Mouse (Mus musculus): ENCODE measurements around the gene Zbtb20. TPM values are rescaled to one million over a fixed set of nuclear protein-coding genes. Genes with fewer than 3 reads are reported as not detected.

Gene Zbtb20
- 25.2 and 31.3 TPM in 2 replicates for total RNA-seq (2014; rRNA removed)
- polyA plus RNA-seq (2015; fragmentation: Nextera tagmentation; extraction: Ambion mirVana), result 29.4 and 38.0 TPM in 2 replicates

GRCm38 (mm10) chr16:42875852-42875980, at the start of gene Zbtb20:
Gene Zbtb20, plus strand, starts transcription at chr16:42875881.
- peak within 1 kb of the TSS; percentile 96 for H3K27ac ChIP-seq (ENCODE audit: low read depth, low read length)
- no peak for TF ChIP-seq CTCF (IDR thresholded peaks at IDR 0.05)
- no peaks in the 10 kb centered on the region for H3K36me3 ChIP-seq (ENCODE audit: insufficient read depth, low read length)

DNA sequence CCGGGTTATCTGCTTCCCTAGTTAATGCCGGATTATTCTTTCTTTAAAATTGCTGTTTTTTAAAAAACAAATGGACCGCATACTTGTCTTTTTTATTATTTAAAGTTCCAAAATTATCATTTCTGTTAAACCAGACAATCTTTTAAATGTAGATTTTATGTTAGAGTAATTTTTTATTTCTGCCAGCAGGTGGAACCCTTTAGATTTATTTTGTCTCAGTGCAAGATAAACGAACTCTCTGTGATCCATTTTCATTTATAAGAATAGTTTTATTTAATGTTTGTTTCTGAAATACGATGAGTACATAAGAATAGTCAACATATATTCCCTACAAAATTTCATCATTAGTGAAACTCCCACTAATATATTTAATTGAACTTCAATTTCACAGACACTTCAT, 39.7 kb upstream of the Zbtb20 start:
- H3K9me3 ChIP-seq (ENCODE audit: low read length), result no peaks in the 10 kb centered on the region
- WGBS, result 58% methylated on average over 5 of the region's 5 CpGs
- peak; percentile 65 for TF ChIP-seq CTCF (IDR thresholded peaks at IDR 0.05)
- H3K4me2 ChIP-seq (ENCODE audit: low read depth, low read length, poor library complexity, severe bottlenecking), result no peak overlapping the region
- peak; percentile 30 for DNase-seq (ENCODE audit: low spot score)
- no peaks in the 10 kb centered on the region for H3K4me1 ChIP-seq (ENCODE audit: insufficient read depth, low read length)
- no peaks in the 10 kb centered on the region for H3K27me3 ChIP-seq (ENCODE audit: insufficient read depth, low read length)
- no peaks in the 10 kb centered on the region for H3K36me3 ChIP-seq (ENCODE audit: insufficient read depth, low read length)
- no peak overlapping the region for H3K9ac ChIP-seq (replicated peaks; ENCODE audit: low read length, poor library complexity, severe bottlenecking)
- ATAC-seq (ENCODE audit: low FRiP score), result no peak
- H3K4me3 ChIP-seq (ENCODE audit: low read depth, low read length), result no peak overlapping the region
- no peak overlapping the region for H3K27ac ChIP-seq (ENCODE audit: low read depth, low read length)

More at GRCm38 (mm10) chr16:42875852-42875980, at the start of gene Zbtb20:
- Histone ChIP-seq H3K4me3 (ENCODE audit: low read depth, low read length) (peak within 1 kb of the TSS; percentile 90), H3K4me2 (ENCODE audit: low read depth, low read length, poor library complexity, severe bottlenecking) (peak within 1 kb of the TSS; percentile 79), H3K27me3 (ENCODE audit: insufficient read depth, low read length) (no peaks in the 10 kb centered on the region), H3K9ac (replicated peaks; ENCODE audit: low read length, poor library complexity, severe bottlenecking) (peak within 1 kb of the TSS; percentile 78), H3K9me3 (ENCODE audit: low read length) (no peaks in the 10 kb centered on the region), H3K4me1 (ENCODE audit: insufficient read depth, low read length) (no peaks in the 10 kb centered on the region)
- 0% methylated on average over 4 of the region's 8 CpGs for whole genome bisulfite sequencing
- DNase-seq (ENCODE audit: low spot score), result no peak
- no peak for ATAC-seq (ENCODE audit: low FRiP score)

DNA sequence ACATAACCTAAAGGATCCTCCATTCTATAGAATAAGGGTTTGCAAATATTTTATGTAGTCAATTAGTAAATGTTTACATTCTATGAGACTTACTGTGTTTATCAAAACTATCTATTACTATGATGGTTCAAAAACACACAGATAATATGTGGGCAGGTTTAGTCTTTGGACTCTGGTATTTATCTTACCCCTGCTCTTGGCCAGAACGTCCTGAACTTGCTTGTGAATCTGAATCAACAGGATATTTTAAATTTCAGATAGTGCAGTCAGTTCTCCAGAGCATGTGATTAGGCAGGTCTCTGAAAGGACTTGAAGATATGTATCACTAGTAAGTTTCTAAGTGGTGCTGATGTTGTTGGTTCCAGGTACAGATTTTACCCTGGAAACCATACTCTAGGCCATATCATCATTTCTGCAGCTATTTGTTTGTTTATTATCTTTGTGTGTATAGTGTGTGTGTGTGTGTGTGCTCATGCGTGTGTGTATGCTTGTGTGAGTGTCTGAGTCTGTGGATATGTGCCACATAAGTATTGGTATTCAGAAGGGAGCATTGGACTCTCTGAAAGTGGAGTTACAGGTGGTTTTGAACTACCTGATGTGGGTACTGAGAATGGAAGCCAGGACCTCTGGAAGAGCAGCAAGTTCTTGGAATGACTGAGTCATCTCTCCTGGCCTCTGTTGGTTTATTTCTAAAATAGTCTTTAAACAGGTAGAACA, 39.1 kb upstream of the Zbtb20 start:
- no peak for TF ChIP-seq CTCF (IDR thresholded peaks at IDR 0.05)
- ATAC-seq (ENCODE audit: low FRiP score) (no peak), DNase-seq (ENCODE audit: low spot score) (no peak)
- Histone ChIP-seq H3K4me3 (ENCODE audit: low read depth, low read length) (no peak overlapping the region), H3K36me3 (ENCODE audit: insufficient read depth, low read length) (no peaks in the 10 kb centered on the region), H3K9me3 (ENCODE audit: low read length) (no peaks in the 10 kb centered on the region), H3K27me3 (ENCODE audit: insufficient read depth, low read length) (no peaks in the 10 kb centered on the region), H3K9ac (replicated peaks; ENCODE audit: low read length, poor library complexity, severe bottlenecking) (no peak overlapping the region), H3K4me1 (ENCODE audit: insufficient read depth, low read length) (no peaks in the 10 kb centered on the region), H3K4me2 (ENCODE audit: low read depth, low read length, poor library complexity, severe bottlenecking) (no peak overlapping the region), H3K27ac (ENCODE audit: low read depth, low read length) (no peak overlapping the region)
- 64% methylated on average over 2 of the region's 2 CpGs for WGBS

- WGBS, result 92% methylated on average over 4 of the region's 4 CpGs
- ATAC-seq (ENCODE audit: low FRiP score) (no peak), DNase-seq (ENCODE audit: low spot score) (no peak)
- TF ChIP-seq CTCF (IDR thresholded peaks at IDR 0.05), result no peak
- no peak overlapping the region for H3K9ac ChIP-seq (replicated peaks; ENCODE audit: low read length, poor library complexity, severe bottlenecking)
- H3K4me1 ChIP-seq (ENCODE audit: insufficient read depth, low read length), result no peaks in the 10 kb centered on the region
- no peak overlapping the region for H3K4me2 ChIP-seq (ENCODE audit: low read depth, low read length, poor library complexity, severe bottlenecking)
- H3K36me3 ChIP-seq (ENCODE audit: insufficient read depth, low read length), result no peaks in the 10 kb centered on the region
- H3K4me3 ChIP-seq (ENCODE audit: low read depth, low read length), result no peak overlapping the region
- H3K27ac ChIP-seq (ENCODE audit: low read depth, low read length), result no peak overlapping the region
- no peaks in the 10 kb centered on the region for H3K27me3 ChIP-seq (ENCODE audit: insufficient read depth, low read length)
- H3K9me3 ChIP-seq (ENCODE audit: low read length), result no peaks in the 10 kb centered on the region
These were observed 37.5 kb upstream of the Zbtb20 start for GRCm38 (mm10) chr16:42838226-42838625.

GRCm38 (mm10) chr16:42857564-42858183, 18.0 kb upstream of the Zbtb20 start:
- H3K27ac ChIP-seq (ENCODE audit: low read depth, low read length), result no peak overlapping the region
- no peak for TF ChIP-seq CTCF (IDR thresholded peaks at IDR 0.05)
- ATAC-seq (ENCODE audit: low FRiP score), result no peak
- H3K4me3 ChIP-seq (ENCODE audit: low read depth, low read length), result no peak overlapping the region
- no peak for DNase-seq (ENCODE audit: low spot score)
- H3K9me3 ChIP-seq (ENCODE audit: low read length), result no peaks in the 10 kb centered on the region
- H3K9ac ChIP-seq (replicated peaks; ENCODE audit: low read length, poor library complexity, severe bottlenecking), result no peak overlapping the region
- no peaks in the 10 kb centered on the region for H3K27me3 ChIP-seq (ENCODE audit: insufficient read depth, low read length)
- H3K4me1 ChIP-seq (ENCODE audit: insufficient read depth, low read length), result no peaks in the 10 kb centered on the region
- no peak overlapping the region for H3K4me2 ChIP-seq (ENCODE audit: low read depth, low read length, poor library complexity, severe bottlenecking)
- WGBS, result 82% methylated on average over 3 of the region's 3 CpGs
- H3K36me3 ChIP-seq (ENCODE audit: insufficient read depth, low read length), result no peaks in the 10 kb centered on the region

DNA sequence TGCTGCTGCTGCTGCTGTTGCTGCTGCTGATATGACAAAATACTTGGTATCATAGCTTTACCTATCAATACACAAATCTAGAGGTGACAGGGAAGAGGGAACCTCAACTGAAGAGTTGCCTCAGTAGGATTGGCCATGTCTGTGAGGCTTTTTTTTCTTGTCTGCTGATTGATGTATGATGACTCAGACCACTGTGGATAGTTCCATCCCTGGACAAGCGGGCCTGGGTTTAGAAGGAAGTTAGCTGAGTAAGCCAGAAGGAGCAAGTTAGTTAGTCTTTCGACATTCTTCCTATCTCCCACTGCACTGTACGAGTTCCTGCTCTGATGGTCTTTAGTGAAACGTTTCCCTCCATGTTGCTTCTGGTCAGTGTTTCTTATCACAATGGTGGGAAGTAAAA, 16.4 kb upstream of the Zbtb20 start:
- WGBS, result 85% methylated on average over 4 of the region's 4 CpGs
- no peak for ATAC-seq (ENCODE audit: low FRiP score)
- Histone ChIP-seq H3K36me3 (ENCODE audit: insufficient read depth, low read length) (no peaks in the 10 kb centered on the region), H3K27me3 (ENCODE audit: insufficient read depth, low read length) (no peaks in the 10 kb centered on the region), H3K4me2 (ENCODE audit: low read depth, low read length, poor library complexity, severe bottlenecking) (no peak overlapping the region), H3K9me3 (ENCODE audit: low read length) (no peaks in the 10 kb centered on the region), H3K27ac (ENCODE audit: low read depth, low read length) (no peak overlapping the region), H3K4me3 (ENCODE audit: low read depth, low read length) (no peak overlapping the region), H3K4me1 (ENCODE audit: insufficient read depth, low read length) (no peaks in the 10 kb centered on the region), H3K9ac (replicated peaks; ENCODE audit: low read length, poor library complexity, severe bottlenecking) (no peak overlapping the region)
- TF ChIP-seq CTCF (IDR thresholded peaks at IDR 0.05), result no peak
- no peak for DNase-seq (ENCODE audit: low spot score)
